Mouse (Mus musculus) forebrain, embryonic 14.5 days (tissue): Measurements from ENCODE around the gene Olfr714. TPM values are rescaled to one million over a fixed set of nuclear protein-coding genes. Genes with fewer than 3 reads are reported as not detected.
A peak's percentile ranks its signal among the peaks of the same experiment; 100 is the strongest.
"Not testable (repeated sequence)": the region's sequence is repeated elsewhere in the genome, so short reads cannot be mapped to it uniquely, and the experiment has no call there.

Experiments used
- ATAC-seq: fragments of 200-750 bp; cut with Nextera tagmentation; 2 replicates; pipeline ENCODE4 v1.8.0; 2017; ENCODE audit warnings: mild to moderate bottlenecking, moderate library complexity
- DNase-seq: peaks from one replicate; pipeline ENCODE4 v3.0.0-alpha.2; 2015; ENCODE audit warnings: low spot score
- H3K27ac ChIP-seq: fragments of 300-500 bp; sonication (generic); 2 replicates; pipeline ENCODE4 v1.5.1; 2014; ENCODE audit warnings: low read depth, mild to moderate bottlenecking, control low read depth, low read length, moderate library complexity
- H3K27me3 ChIP-seq: fragments of 300-500 bp; sonication (generic); replicated peaks from 2 replicates; pipeline ENCODE4 v1.6.1; 2014; ENCODE audit warnings: low read length, control low read depth, mixed read lengths; ENCODE audit not compliant: control insufficient read depth, insufficient read depth
- H3K36me3 ChIP-seq: fragments of 300-500 bp; sonication (generic); 2 replicates; pipeline ENCODE4 v1.6.1; 2014; ENCODE audit warnings: low read length, control low read depth; ENCODE audit not compliant: control insufficient read depth, insufficient read depth
- H3K4me1 ChIP-seq: fragments of 300-500 bp; sonication (generic); 2 replicates; pipeline ENCODE4 v1.6.1; 2014; ENCODE audit warnings: antibody characterized with exemption, low read length, control low read depth; ENCODE audit not compliant: control insufficient read depth, insufficient read depth
- H3K4me2 ChIP-seq: fragments of 300-500 bp; sonication (generic); 2 replicates; pipeline ENCODE4 v1.6.1; 2014; ENCODE audit warnings: mild to moderate bottlenecking, control low read depth, low read length
- H3K4me3 ChIP-seq: fragments of 300-500 bp; sonication (generic); 2 replicates; pipeline ENCODE4 v1.5.1; 2014; ENCODE audit warnings: low read depth, low read length, control low read depth
- H3K9ac ChIP-seq: fragments of 300-500 bp; sonication (generic); 2 replicates; pipeline ENCODE4 v1.6.1; 2014; ENCODE audit warnings: mild to moderate bottlenecking, low read length, control low read depth, moderate library complexity
- H3K9me3 ChIP-seq: fragments of 300-500 bp; sonication (generic); replicated peaks from 2 replicates; pipeline ENCODE4 v1.6.1; 2016; ENCODE audit warnings: low read length, control low read depth, mixed read lengths; ENCODE audit not compliant: control insufficient read depth
- WGBS: fragments of 180-500 bp; shearing (Covaris S2); extraction: QIAGEN DNeasy Blood & Tissue Kit; methylation state at CpG from one replicate; pipeline ENCODE4 v1.1.7; 2014; 5-methylcytosine and 5-hydroxymethylcytosine counted together
- polyA plus RNA-seq: library from polyadenylated mRNA; unstranded; fragments of >200 nt; fragmentation: Nextera tagmentation; extraction: Ambion mirVana; gene quantifications from 2 replicates; pipeline ENCODE4 v1.2.1, GENCODE M21; 2014

The Olfr714 gene
- polyA plus RNA-seq: not detected in 2 replicates

GRCm38 (mm10) chr7:107070681-107071080 lies at the start of gene Olfr714:
Gene Olfr714 (plus strand): TSS chr7:107070981.
- Histone ChIP-seq H3K27ac (no peak within 1 kb of the TSS), H3K4me1 (no peaks in the 10 kb centered on the region), H3K9ac (no peak within 1 kb of the TSS), H3K4me2 (no peak within 1 kb of the TSS), H3K27me3 (no peaks in the 10 kb centered on the region), H3K4me3 (no peak within 1 kb of the TSS), H3K36me3 (no peaks in the 10 kb centered on the region), H3K9me3 (0 out of 2 replicates have a peak, but pooled peaks cover 2% of the 10 kb centered on the region)
- WGBS: 89% methylated on average over 2 of the region's 2 CpGs
- DNase-seq (no peak), ATAC-seq (no peak)

DNA sequence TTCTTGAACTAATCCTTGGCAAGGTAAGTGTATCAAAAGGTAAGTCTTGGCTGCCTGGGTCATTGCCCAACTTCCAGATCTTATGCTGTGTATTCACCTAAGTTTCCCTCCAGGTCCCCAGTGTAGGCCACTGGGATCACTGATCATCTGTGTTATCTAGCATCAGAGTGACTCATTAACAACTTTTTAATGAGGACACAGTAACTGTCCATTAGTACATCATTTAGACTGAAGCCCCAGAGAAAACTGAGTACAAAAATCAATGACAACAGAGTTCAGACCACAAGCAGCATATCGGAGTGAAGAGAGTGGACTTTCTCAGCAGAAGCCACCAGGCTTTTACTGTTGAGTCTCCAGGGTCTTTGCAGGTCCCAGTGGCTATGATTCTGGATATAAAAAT lies 39.9 kb upstream of the Olfr714 start, which contains the start of gene Olfr713:
TSS of gene Olfr713 (plus strand) at position 301 of the 400 bp plus-strand sequence.
- Histone ChIP-seq H3K27ac (no peak within 1 kb of the TSS), H3K36me3 (no peaks in the 10 kb centered on the region), H3K9me3 (no peaks in the 10 kb centered on the region), H3K27me3 (no peaks in the 10 kb centered on the region), H3K4me3 (no peak within 1 kb of the TSS), H3K9ac (no peak within 1 kb of the TSS), H3K4me2 (no peak within 1 kb of the TSS), H3K4me1 (no peaks in the 10 kb centered on the region)
- DNase-seq (no peak), ATAC-seq (no peak)
- 100% methylated on average over 1 of the region's 1 CpGs for WGBS

GRCm38 (mm10) chr7:107039934-107040563 lies 30.7 kb upstream of the Olfr714 start:
- DNase-seq: no peak
- Histone ChIP-seq H3K27ac (no peak overlapping the region), H3K4me3 (no peak overlapping the region), H3K4me2 (no peak overlapping the region), H3K36me3 (no peaks in the 10 kb centered on the region), H3K4me1 (no peaks in the 10 kb centered on the region), H3K9ac (no peak overlapping the region), H3K9me3 (no peaks in the 10 kb centered on the region), H3K27me3 (no peaks in the 10 kb centered on the region)
- WGBS: 80% methylated on average over 2 of the region's 2 CpGs
- no peak for ATAC-seq

DNA sequence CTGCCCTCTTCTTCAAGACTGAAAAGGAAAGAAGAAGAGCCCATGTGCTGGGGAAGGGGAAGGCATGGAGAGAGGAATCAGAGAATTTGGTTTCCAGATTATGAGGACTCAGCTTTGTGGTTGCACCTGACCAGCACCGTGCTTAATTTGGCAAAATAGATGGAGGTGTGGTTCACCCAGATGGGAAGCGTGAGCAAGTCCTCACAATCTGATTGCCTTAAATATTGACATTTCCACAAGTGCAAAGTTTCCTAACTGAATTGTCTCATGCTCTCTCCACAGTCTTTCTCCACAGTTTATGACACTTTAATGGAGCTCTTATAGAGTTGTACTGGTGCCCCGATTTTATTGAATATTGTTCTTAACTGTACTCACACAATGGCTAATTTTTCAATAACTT lies 27.6 kb upstream of the Olfr714 start:
- no peaks in the 10 kb centered on the region for H3K27me3 ChIP-seq
- no peaks in the 10 kb centered on the region for H3K4me1 ChIP-seq
- ATAC-seq (no peak), DNase-seq (no peak)
- no peaks in the 10 kb centered on the region for H3K36me3 ChIP-seq
- H3K4me2 ChIP-seq: no peak overlapping the region
- 85% methylated on average over 3 of the region's 3 CpGs for WGBS
- H3K9ac ChIP-seq: no peak overlapping the region
- H3K27ac ChIP-seq: no peak overlapping the region
- H3K4me3 ChIP-seq: no peak overlapping the region
- H3K9me3 ChIP-seq: no peaks in the 10 kb centered on the region

- no peak for DNase-seq
- Histone ChIP-seq H3K9ac (no peak overlapping the region), H3K4me1 (no peaks in the 10 kb centered on the region), H3K4me2 (no peak overlapping the region), H3K36me3 (no peaks in the 10 kb centered on the region), H3K27ac (no peak overlapping the region), H3K4me3 (no peak overlapping the region), H3K27me3 (no peaks in the 10 kb centered on the region), H3K9me3 (no peaks in the 10 kb centered on the region)
- ATAC-seq: no peak
- 78% methylated on average over 1 of the region's 1 CpGs for WGBS
These were observed 26.4 kb upstream of the Olfr714 start for GRCm38 (mm10) chr7:107044407-107044806.

GRCm38 (mm10) chr7:107045833-107046232 lies 24.9 kb upstream of the Olfr714 start:
- no peak overlapping the region for H3K4me3 ChIP-seq
- no peak overlapping the region for H3K27ac ChIP-seq
- no peaks in the 10 kb centered on the region for H3K9me3 ChIP-seq
- H3K4me2 ChIP-seq: no peak overlapping the region
- H3K4me1 ChIP-seq: no peaks in the 10 kb centered on the region
- ATAC-seq: peak; percentile 61; the same call in 1 of the 2 replicates
- DNase-seq: peak; percentile 74
- no peak overlapping the region for H3K9ac ChIP-seq
- no peaks in the 10 kb centered on the region for H3K36me3 ChIP-seq
- no peaks in the 10 kb centered on the region for H3K27me3 ChIP-seq
- WGBS: 6% methylated on average over 5 of the region's 5 CpGs

GRCm38 (mm10) chr7:107047578-107047977 lies 23.2 kb upstream of the Olfr714 start:
- no peak for DNase-seq
- WGBS: 37% methylated on average over 3 of the region's 3 CpGs

GRCm38 (mm10) chr7:107092920-107093319 lies 22.1 kb downstream of the Olfr714 start, which contains the start of gene Olfr17:
Gene Olfr17 (plus strand): TSS chr7:107093220.
- Histone ChIP-seq H3K4me1 (no peaks in the 10 kb centered on the region), H3K4me3 (no peak within 1 kb of the TSS), H3K36me3 (no peaks in the 10 kb centered on the region), H3K27me3 (no peaks in the 10 kb centered on the region), H3K27ac (no peak within 1 kb of the TSS), H3K4me2 (no peak within 1 kb of the TSS), H3K9me3 (no peaks in the 10 kb centered on the region), H3K9ac (no peak within 1 kb of the TSS)
- 62% methylated on average over 1 of the region's 1 CpGs for WGBS
- ATAC-seq: no peak
- DNase-seq: no peak

More at GRCm38 (mm10) chr7:107047578-107047977, 23.2 kb upstream of the Olfr714 start:
- Histone ChIP-seq H3K36me3 (no peaks in the 10 kb centered on the region), H3K9ac (no peak overlapping the region), H3K4me1 (no peaks in the 10 kb centered on the region), H3K27me3 (no peaks in the 10 kb centered on the region), H3K9me3 (no peaks in the 10 kb centered on the region), H3K4me3 (no peak overlapping the region), H3K4me2 (no peak overlapping the region), H3K27ac (no peak overlapping the region)
- ATAC-seq: no peak

DNA sequence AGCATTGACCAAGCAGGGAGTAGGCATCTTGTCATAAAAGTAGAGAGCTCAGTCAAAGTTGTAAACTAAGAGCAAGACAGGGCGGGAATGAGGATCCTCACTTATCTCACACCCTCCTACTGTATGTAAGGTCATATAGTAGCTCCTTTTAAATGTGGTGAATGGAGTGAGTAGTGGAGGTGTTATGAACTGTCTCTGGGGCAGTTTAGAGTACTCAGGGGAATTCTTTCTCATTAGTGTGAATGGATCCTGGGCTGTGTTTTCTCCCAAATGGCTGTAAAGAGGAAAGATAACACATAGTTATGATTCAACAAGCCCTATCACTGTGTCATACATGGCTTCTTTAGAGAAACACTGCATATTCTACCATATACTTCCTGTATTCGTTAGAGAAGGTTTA lies 39.5 kb downstream of the Olfr714 start, which contains the start of gene Olfr715b:
TSS of gene Olfr715b (minus strand) at position 101 of the 400 bp plus-strand sequence.
- not testable (repeated sequence) for H3K27me3 ChIP-seq, H3K4me1 ChIP-seq, H3K4me3 ChIP-seq, DNase-seq, H3K4me2 ChIP-seq, H3K27ac ChIP-seq, H3K36me3 ChIP-seq, H3K9ac ChIP-seq, ATAC-seq, H3K9me3 ChIP-seq
- 82% methylated on average over 1 of the region's 2 CpGs for WGBS
